Mouse (Mus musculus): ENCODE measurements around the gene 1700013G24Rik. TPM values are rescaled to one million over a fixed set of nuclear protein-coding genes. Genes with fewer than 3 reads are reported as not detected.
A peak's percentile ranks its signal among the peaks of the same experiment; 100 is the strongest.

Gene 1700013G24Rik
- total RNA-seq, 2 experiments from 2014 or later = not detected

DNA sequence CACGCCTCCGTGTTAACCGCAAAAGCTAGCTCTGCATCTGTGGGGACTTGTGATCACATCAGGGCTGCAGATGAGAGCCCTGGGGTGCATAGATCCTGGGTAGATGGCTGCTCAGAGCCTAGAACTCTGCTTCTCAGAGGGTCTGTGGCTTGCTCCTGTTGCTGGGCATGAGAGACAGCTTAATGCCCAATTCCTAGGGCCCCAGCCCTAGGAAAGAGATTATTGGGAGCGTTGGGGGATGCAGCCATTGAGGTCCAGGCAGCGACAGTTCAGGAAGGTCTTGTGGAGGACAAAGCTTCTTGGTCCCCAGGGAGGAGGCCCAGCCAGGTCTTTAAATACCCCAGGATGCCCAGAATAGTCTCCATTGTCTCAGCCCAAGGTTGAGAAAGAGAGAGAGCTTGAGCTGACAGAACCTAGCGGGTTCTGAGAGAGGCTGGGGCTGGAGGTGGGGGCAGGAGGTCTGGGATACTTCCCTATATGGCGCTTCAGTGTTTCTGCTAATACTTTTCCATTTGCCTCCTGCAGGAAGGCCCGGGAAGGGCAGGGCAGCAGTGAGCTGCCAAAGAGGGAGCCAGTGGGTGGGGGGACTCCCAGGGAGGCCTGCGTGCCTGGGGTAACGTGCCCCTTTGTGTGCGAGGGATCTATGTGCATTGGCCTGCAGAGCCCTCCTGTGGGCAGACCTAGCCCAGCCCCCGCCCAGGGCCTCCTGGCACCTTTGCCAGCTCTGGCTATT is 35.7 kb downstream of the 1700013G24Rik start:
- no peak for DNase-seq (ENCODE audit: low spot score in 2 of 2)
- intact Hi-C loops (cut with DNase I) = no loop called here

DNA sequence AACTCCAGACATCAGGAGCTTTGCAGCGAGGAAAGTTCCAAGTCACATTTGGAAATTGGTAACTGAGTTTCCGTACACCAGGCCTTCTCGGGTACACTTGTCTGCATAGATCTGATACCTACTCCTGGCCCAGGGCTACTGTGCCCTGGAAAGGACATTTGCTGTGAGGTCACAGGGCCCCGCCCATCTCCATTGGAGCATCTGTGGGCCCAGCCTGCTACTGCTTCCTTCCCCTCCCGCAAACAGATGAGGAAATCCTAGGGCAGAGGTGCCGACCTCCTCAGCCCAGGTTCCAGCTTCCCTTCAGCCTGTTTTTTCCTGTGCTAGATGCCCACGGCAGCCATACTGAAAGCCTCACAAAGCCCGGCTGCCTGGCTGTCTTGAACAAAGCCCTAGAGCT is 36.9 kb downstream of the 1700013G24Rik start:
- DNase-seq (ENCODE audit: low spot score in 2 of 2) = no peak
- intact Hi-C loops (cut with DNase I) = no loop called here

DNA sequence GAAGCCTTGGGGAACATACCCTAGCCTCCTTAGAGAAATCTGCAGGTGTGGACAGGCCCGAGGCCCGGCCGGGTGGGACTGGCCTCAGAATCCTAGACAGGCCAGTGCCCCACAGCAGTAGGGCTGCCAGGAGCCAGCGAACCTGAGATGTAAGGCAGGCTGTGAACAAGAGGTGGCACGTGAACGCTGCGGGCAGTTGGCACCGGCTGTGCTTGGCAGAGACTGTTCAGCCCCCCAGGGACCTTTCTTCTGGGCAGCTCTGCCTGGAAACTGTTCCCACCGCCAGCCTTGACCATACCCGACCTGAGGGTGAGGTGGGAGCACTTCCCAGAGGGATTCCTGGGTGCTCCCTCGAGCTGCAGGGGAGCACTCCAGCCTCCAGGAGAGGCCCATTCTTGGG is 39.5 kb downstream of the 1700013G24Rik start:
- DNase-seq (ENCODE audit: low spot score in 2 of 2) = no peak
- intact Hi-C loops (cut with DNase I) = no loop called here

DNA sequence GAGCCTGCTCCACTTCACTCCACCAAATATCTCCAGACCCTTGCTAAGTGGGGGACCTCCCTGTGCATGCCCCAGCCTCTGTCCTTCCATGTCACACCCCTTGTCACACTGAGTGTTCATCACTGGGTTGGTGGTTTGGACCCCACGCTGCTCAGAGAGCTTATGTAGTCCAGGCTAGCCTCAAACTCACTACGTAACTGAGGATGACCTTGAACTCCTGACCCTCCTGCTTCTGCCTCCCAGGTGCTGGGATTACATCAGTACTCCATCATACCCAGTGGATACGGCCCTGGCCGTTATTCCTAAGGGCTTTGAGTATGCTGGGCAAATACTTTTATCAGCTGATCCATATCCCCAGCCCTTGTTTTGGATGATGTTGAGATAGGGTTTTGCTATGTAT is 40.1 kb downstream of the 1700013G24Rik start:
- intact Hi-C loops (cut with DNase I) = no loop called here
- no peak for DNase-seq (ENCODE audit: low spot score in 2 of 2)

DNA sequence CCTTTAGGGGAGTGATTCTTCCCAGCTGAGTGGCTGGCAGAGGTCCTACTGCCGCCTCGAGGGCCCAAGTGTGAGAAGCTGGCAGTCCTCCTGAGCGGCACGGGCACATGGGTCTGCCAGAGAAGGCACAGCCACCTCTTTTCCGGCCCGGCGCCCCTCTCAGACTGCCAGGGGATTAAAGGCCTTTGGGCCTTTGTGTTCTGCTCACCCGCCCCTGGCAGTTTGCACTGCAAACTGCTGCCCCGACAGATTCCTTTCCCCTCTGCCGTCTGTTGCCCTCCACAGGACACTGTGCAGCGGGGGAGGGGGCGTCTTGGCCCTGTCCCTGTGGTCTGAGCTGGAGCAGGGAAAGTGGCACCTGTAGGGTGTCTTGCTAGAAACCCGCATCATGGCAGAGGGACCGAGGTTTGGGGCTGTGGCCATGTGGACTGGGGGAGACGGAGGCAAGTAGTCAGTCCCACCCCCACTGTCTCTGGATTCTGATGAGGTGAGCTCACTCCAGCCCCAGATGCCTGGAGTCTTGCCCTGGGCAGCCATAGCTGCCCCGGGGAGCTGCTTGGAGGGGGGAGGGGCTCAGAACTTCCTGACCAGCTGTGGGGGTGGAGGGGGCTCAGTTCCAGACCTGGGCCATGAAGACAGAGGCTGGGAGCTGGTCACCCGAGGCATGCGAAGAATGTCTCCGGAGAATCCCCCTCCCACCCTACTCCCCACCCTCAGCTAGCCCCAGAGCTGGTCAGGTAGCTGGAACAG is 41.8 kb downstream of the 1700013G24Rik start:
- intact Hi-C loops (cut with DNase I) = no loop called here
- no peak for DNase-seq (ENCODE audit: low spot score in 2 of 2)

DNA sequence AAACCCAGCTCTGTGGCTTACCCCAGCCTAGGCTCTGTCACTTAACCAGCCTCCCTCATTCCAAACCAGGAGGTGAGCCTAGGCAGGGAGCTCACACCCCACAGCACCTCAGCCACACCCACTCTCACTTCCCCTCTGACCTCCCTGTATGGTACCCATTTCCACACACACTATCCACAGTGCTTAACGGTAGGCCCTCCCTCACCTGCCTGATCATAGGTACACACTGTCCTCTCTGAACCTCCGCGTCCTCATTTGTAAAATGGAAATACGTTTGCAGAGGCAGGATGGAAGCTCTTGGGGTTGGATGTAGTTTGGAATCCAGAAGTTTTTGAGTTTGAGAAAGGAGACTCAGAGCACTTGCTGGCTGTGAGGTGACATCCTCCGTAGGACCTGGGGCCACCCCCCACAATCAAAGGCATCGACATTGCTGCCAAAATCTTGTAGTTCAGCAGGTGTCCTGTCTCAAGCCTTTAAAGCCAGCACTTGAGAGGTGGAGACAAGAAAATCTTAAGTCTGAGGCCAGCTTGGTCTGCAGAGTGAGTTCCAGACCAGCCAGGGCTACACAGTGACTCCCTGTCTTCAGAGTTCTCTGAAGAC is 42.5 kb downstream of the 1700013G24Rik start:
- intact Hi-C loops (cut with DNase I) = no loop called here
- DNase-seq (ENCODE audit: low spot score in 2 of 2) = no peak

DNA sequence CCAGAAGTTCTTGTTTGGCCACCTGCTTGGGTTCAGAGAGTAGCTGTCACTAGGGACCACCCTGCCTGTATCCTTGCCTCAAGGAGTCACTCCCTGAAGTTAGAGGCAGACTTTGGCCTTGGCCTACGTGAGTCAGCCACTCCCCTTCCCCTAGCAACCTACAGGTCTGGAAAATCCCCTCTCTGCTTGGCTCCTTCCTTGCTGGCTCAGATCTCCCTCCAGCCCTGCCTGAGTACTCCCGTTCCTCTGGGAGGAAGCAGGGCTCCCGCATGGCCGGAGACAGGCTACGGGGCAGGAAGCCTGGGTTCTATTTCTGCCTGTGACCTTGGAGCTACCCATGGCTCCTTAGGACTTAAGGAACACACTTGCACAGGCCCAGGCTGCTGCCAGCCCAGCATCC is 44.3 kb downstream of the 1700013G24Rik start:
- intact Hi-C loops (cut with DNase I) = no loop called here
- DNase-seq (ENCODE audit: low spot score in 2 of 2) = no peak

DNA sequence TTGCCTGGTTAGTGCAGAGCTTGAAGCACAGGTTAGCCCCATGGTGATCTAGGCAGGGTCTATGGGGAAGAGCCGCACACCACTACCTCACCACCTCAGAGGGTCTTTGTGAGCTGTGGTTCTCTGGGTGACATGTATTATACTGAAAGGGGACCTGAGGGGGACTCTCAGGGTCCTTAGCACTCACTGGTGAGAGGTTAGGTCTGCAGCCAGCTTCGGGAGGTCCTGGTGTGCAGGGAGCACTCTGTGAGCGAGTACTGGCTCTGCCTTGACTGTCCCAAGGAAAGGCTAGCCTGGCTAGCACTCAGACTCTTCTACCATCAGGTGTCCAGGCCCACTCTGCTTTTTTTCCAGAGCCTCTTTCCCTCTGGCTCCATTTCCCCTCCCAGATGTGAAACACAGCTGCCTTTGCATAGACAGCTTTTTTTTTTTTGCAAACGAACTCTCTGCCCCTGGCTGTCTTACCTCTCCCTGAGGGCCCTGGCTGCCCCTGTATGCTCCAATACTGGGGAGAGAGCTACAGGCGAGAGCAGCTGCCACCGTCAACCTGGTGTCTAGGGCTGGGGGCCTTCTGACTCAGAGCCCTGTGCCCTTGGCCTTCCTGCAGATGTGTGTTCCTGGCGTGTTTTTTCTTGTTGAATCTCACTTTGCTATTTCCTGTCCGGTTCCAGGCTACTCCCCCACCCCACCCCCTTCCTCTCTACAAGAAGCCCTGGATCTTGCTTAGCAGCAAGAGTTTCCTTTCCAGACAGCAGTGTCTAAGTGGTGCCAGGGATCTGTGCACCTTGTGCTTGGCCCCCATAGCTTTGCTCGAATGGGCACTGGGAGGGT is 45.0 kb downstream of the 1700013G24Rik start:
- intact Hi-C loops (cut with DNase I) = no loop called here
- no peak for DNase-seq (ENCODE audit: low spot score in 2 of 2)

DNA sequence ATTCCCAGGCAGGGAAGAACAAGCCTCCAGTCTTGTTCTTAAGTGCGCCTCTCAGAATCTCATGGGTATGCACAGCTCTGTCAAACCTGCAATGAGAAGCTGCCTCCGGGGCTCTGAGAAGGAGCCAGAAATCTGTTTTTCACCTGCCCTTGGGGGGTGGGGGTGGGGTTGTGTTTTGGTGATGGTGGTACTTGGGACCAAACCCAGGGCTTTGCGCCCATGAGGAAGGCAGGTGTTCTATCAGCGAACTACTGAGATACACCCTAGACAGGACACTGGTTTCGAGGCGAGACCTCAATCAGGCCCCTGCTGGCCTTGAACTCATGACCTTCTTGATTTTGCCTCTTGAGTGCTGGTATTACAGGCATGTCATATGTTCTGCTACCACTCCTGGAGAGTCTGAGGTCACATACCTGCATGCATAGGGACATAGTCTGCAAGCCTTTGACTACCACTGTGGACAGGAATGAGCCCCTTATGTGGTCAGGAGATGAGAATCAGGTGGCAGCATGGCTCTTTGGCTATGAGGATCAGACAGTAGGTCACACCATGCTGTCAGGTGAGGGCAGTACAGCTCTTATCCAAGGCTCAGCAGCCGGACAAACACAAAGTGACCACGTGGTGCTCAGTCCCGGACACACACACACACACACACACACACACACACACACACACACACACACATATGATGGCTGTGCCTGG is 45.9 kb downstream of the 1700013G24Rik start:
- no peak for DNase-seq (ENCODE audit: low spot score in 2 of 2)
- intact Hi-C loops (cut with DNase I) = no loop called here

DNA sequence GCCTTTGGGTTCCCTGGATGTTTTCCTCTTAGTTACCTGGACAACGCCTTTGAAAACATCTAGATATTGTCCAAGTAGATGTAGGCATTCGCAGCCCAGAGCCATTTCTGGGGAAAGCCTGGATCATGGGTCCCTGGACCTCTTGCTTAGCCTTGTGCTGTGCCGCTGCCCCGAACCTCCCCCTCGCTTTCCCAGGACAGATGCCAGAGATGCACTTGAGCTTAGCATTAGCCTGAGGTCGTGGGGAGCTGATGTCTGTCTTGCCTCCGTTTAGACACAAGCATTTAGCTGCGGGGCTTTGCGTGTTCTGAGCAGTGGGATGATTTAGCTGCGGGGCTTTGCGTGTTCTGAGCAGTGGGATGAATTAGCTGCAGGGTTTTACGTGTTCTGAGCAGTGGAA is 47.1 kb downstream of the 1700013G24Rik start:
- intact Hi-C loops (cut with DNase I) = no loop called here
- no peak for DNase-seq (ENCODE audit: low spot score in 2 of 2)

DNA sequence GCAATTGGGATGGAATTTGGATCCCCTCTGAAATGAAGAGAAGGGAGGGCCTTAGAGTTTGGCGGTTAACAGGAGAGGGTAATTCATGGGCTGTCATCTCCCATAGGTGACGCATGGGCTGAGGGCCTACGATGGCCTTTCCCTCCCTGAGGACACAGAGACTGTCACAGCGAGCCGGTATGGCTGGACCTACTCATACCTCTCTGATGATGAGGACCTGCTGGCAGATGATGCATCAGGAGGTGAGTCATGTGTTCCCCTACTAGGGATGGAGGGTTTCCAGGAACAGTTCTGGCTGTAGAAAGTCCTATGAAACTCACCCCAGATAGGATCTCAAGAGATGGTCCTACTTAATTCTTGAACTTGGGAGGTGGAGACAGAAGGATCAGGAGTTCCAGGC is 47.9 kb downstream of the 1700013G24Rik start:
- intact Hi-C loops (cut with DNase I) = no loop called here

DNA sequence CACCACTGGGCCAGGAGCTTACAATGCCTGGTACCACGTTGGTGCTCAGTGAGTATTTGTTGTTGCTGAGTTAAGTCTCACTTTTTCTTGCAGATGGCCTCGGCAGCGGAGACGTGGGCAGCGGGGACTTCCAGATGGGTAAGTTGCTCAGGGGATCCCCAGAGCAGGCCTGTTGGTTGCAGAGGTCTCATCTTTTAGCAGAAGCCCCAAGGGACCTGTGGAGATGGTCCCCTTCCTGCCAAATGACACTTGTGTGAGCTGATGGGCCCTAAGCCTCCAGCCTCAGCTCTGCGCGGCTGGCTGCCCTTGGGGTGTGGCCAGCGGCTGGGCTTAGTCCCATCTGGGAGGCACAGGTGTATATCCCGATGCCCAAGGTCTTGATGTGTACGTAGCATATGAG is 49.1 kb downstream of the 1700013G24Rik start:
- intact Hi-C loops (cut with DNase I) = no loop called here
- DNase-seq (ENCODE audit: low spot score in 2 of 2) = no peak

More for the DNA sequence above, 47.9 kb downstream of the 1700013G24Rik start:
- DNase-seq (ENCODE audit: low spot score in 2 of 2) = peak in 1 of 2 experiments; percentile 19

DNA sequence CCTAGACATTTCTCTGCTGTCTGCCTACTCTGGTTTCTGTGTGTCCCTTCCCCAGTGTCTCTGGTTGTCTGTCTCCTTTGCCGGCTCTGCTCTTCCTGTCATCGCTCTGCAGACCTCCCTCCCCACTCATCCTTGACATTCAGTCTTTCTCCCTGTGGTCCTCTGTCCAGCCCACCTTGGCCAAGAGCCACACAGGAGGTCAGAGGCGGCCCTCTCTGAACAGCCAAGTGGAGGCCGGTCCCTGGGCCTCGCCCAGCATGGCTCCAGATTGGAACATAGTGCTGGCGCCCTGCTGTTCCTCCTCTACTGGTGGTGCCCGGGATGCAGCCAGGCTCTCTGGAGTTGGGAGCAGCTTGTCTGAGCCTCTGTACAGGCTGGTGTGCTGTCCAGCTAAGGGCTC is 49.7 kb downstream of the 1700013G24Rik start:
- intact Hi-C loops (cut with DNase I) = no loop called here
- no peak for DNase-seq (ENCODE audit: low spot score in 2 of 2)

DNA sequence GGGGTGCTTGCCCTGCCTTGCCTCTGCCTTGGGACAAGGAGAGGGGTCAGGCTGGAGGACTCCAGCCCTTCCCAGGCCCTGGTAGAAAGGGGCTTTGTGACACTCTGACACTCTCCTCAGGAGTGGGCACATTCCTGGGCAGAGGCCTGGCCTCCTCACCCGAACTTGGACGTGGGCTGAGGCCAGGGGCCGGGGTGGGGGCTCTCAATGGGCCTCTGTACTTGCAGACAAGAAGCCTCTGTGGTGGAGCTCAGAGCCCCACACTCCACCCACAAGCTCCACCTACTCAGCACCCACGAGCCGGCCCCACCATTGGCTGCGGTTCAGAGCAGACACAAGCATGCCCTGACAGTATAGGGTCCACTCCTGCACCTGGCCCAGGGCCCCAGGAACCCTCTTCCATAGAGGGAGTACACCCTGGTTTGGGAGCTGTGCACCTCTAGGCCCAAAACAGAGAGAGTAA is 50.5 kb downstream of the 1700013G24Rik start:
- intact Hi-C loops (cut with DNase I) = no loop called here
- peak in 1 of 2 experiments; percentile 37 for DNase-seq (ENCODE audit: low spot score in 2 of 2)

Other genes starting within 250 kb of the 1700013G24Rik start
- gene Wnt4, start 175.8 kb upstream of the 1700013G24Rik start, total RNA-seq (2021) = 10 to 100 TPM; 12.3 to 15.3 TPM
- gene Cdc42, start 95.6 kb upstream of the 1700013G24Rik start, total RNA-seq (2021) = 100 to 1,000 TPM; 352 to 369 TPM
- gene Cela3a, start 43.5 kb upstream of the 1700013G24Rik start, total RNA-seq (2021) = not detected
- not detected for gene Cela3b, start 22.7 kb upstream of the 1700013G24Rik start, total RNA-seq (2021)
- 1 to 10 TPM; 6.2 to 6.4 TPM for gene Hspg2, start 15.5 kb downstream of the 1700013G24Rik start, total RNA-seq (2021)
- gene Ldlrad2, start 121.3 kb downstream of the 1700013G24Rik start, total RNA-seq (2021) = not detected
- gene Usp48, start 140.5 kb downstream of the 1700013G24Rik start, total RNA-seq (2021) = 100 to 1,000 TPM; 108 to 121 TPM
- gene Rap1gap, start 211.4 kb downstream of the 1700013G24Rik start, total RNA-seq (2021) = 100 to 1,000 TPM; 263 to 318 TPM